In the genomic region with DNA sequence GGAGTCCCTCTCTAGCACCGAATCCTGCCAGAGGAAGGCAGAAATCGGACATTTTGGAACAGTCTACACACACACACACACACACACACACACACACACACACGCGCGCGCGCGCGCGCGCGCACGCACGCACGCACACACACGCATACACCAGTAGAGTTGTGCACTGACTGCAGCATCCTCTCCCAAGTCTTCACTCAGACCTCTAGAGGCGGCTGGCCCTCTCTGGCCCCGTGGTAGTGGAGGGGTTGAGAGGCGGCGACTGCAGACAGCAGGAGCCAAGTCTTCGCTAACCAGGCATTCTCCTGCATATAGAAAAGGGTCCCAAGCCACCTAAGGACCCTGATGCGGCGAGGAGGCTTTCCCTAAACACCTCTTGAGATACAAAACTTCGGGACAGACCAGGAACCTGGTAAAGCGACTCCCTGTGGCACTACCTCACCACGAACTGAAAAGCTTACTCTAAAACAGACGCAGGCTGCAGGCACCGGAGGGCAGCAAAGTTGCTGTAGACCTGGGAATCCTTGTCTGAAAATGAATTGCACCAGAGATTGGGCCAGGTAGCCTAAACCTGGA, we compare ENCODE assay signal across 9 mouse cellular contexts. TPM values are rescaled to one million over a fixed set of nuclear protein-coding genes. Genes with fewer than 3 reads are reported as not detected.
A peak's percentile ranks its signal among the peaks of the same experiment; 100 is the strongest.
DNase-seq lines count a peak whose midpoint lies in the region; ATAC-seq and TF ChIP-seq lines count a peak whose summit lies in the region.
"Had no signal": no experiment of that assay in that cellular context is flagged by ENCODE, and none has a peak within 500 bp of the region (broad histone marks: within the 10 kb centered on the region; RNA-seq: fewer than 3 reads in every experiment).

No protein-coding gene starts in this region.

- peaks cover 36% of the 10 kb centered on the region for H3K4me1 ChIP-seq in heart, embryonic 10.5 days
- no peaks in the 10 kb centered on the region for H3K4me1 ChIP-seq in lung, embryonic 14.5 days (ENCODE audit: insufficient read depth)
- no peaks in the 10 kb centered on the region for H3K4me1 ChIP-seq in hindbrain, postnatal 0 days (ENCODE audit: insufficient read depth, low read length)
- H3K4me1 ChIP-seq in neural tube, embryonic 15.5 days, result peaks cover 34% of the 10 kb centered on the region

- no peak overlapping the region for H3K9ac ChIP-seq in lung, embryonic 14.5 days
- H3K9ac ChIP-seq in hindbrain, postnatal 0 days (replicated peaks; ENCODE audit: low read length), result no peak overlapping the region
- H3K9ac ChIP-seq in neural tube, embryonic 15.5 days (replicated peaks), result no peak overlapping the region

- H3K27ac ChIP-seq in heart, embryonic 10.5 days, result no peak overlapping the region
- no peak overlapping the region for H3K27ac ChIP-seq in lung, embryonic 14.5 days (ENCODE audit: low read depth)
- H3K27ac ChIP-seq in hindbrain, postnatal 0 days, result no peak overlapping the region
- H3K27ac ChIP-seq in neural tube, embryonic 15.5 days (replicated peaks), result no peak overlapping the region

- H3K4me2 ChIP-seq in lung, embryonic 14.5 days, result peak overlapping the region; percentile 37; the same call in 1 of the 2 replicates
- peak overlapping the region; percentile 33; the same call in 1 of the 2 replicates for H3K4me2 ChIP-seq in hindbrain, postnatal 0 days (ENCODE audit: low read depth, low read length)
- peak overlapping the region; percentile 35 for H3K4me2 ChIP-seq in neural tube, embryonic 15.5 days

- H3K36me3 ChIP-seq in heart, embryonic 10.5 days, result no peaks in the 10 kb centered on the region
- H3K36me3 ChIP-seq in lung, embryonic 14.5 days (ENCODE audit: insufficient read depth), result no peaks in the 10 kb centered on the region
- H3K36me3 ChIP-seq in hindbrain, postnatal 0 days (ENCODE audit: insufficient read depth, low read length), result no peaks in the 10 kb centered on the region
- no peaks in the 10 kb centered on the region for H3K36me3 ChIP-seq in neural tube, embryonic 15.5 days

- no peak for DNase-seq in heart, embryonic 10.5 days (ENCODE audit: low spot score)
- DNase-seq in heart, postnatal 4 days, result no peak
- peak; percentile 42 for DNase-seq in lung, embryonic 14.5 days
- no peak for DNase-seq in lung, postnatal 25 days (ENCODE audit: low spot score)
- DNase-seq in hindbrain, postnatal 0 days (ENCODE audit: low spot score), result no peak
- no peak for DNase-seq in adrenal gland, adult 18-20 months (ENCODE audit: low spot score in 2 of 2)

- no peak for ATAC-seq in lung, embryonic 14.5 days (ENCODE audit: insufficient read depth)
- peak; percentile 53; the same call in 1 of the 2 replicates for ATAC-seq in hindbrain, postnatal 0 days
- no peak for ATAC-seq in neural tube, embryonic 15.5 days (ENCODE audit: low FRiP score)
- no peak for ATAC-seq in megakaryocyte progenitor cell, adult 5-6 weeks (replicated peaks; ENCODE audit: poor library complexity)

- peaks cover 100% of the 10 kb centered on the region for H3K27me3 ChIP-seq in heart, embryonic 10.5 days (ENCODE audit: insufficient read depth, poor library complexity, severe bottlenecking)
- peaks cover 100% of the 10 kb centered on the region for H3K27me3 ChIP-seq in lung, embryonic 14.5 days (ENCODE audit: insufficient read depth, low read length)
- H3K27me3 ChIP-seq in hindbrain, postnatal 0 days (ENCODE audit: insufficient read depth, low read length), result peaks cover 82% of the 10 kb centered on the region
- H3K27me3 ChIP-seq in neural tube, embryonic 15.5 days (replicated peaks), result peaks cover 92% of the 10 kb centered on the region

- WGBS in heart, embryonic 10.5 days, result under 1% methylated on average over 14 of the region's 28 CpGs
- WGBS in lung, embryonic 14.5 days, result under 1% methylated on average over 27 of the region's 28 CpGs
- WGBS in hindbrain, postnatal 0 days, result under 1% methylated on average over 28 of the region's 28 CpGs
- 2% methylated on average over 19 of the region's 28 CpGs for WGBS in neural tube, embryonic 15.5 days

- H3K9me3 ChIP-seq in heart, embryonic 10.5 days, result no peaks in the 10 kb centered on the region
- no peaks in the 10 kb centered on the region for H3K9me3 ChIP-seq in lung, embryonic 14.5 days (ENCODE audit: low read depth, low read length)
- H3K9me3 ChIP-seq in hindbrain, postnatal 0 days (ENCODE audit: low read length), result no peaks in the 10 kb centered on the region
- no peaks in the 10 kb centered on the region for H3K9me3 ChIP-seq in neural tube, embryonic 15.5 days (replicated peaks)

- peak overlapping the region; percentile 54 for H3K4me3 ChIP-seq in heart, embryonic 10.5 days
- H3K4me3 ChIP-seq in lung, embryonic 14.5 days (ENCODE audit: low read depth, low read length), result peak overlapping the region; percentile 16
- H3K4me3 ChIP-seq in hindbrain, postnatal 0 days (ENCODE audit: low read length), result peak overlapping the region; percentile 8; the same call in 1 of the 2 replicates
- peak overlapping the region; percentile 5; the same call in 1 of the 2 replicates for H3K4me3 ChIP-seq in neural tube, embryonic 15.5 days (replicated peaks)

- 0 out of 2 replicates have a peak, but pooled peaks have one; percentile 10 for TF ChIP-seq CTCF in lung, embryonic 14.5 days (IDR thresholded peaks at IDR 0.05; ENCODE audit: low read depth)
- no peak for TF ChIP-seq CTCF in hindbrain, postnatal 0 days (IDR thresholded peaks at IDR 0.05; ENCODE audit: low read depth)

RNA-seq across cellular contexts. Expression of a gene that starts 0.6 kb away (rescaled TPM):
- polyA plus RNA-seq in heart, embryonic 10.5 days (2016; fragmentation: Nextera tagmentation; extraction: Ambion mirVana), result 0.23 and 1.6 TPM in 2 replicates
- total RNA-seq in heart, postnatal 4 days (2021), result under 1 TPM in 1 of 2 experiments, not detected in 1; 0.14 TPM
- polyA plus RNA-seq in lung, embryonic 14.5 days (2014; fragmentation: Nextera tagmentation; extraction: Ambion mirVana), result not detected in 2 replicates
- not detected in 2 replicates for total RNA-seq in hindbrain, postnatal 0 days (2014; rRNA removed)
- polyA plus RNA-seq in hindbrain, postnatal 0 days (2015; fragmentation: Nextera tagmentation; extraction: Ambion mirVana), result not detected in 2 replicates
- not detected in 2 replicates for polyA plus RNA-seq in neural tube, embryonic 15.5 days (2015; fragmentation: Nextera tagmentation; extraction: Ambion mirVana)
- total RNA-seq in adrenal gland, adult 18-20 months (2021), result not detected
- not detected in 2 replicates for total RNA-seq in megakaryocyte progenitor cell, adult 5-6 weeks (2015)
- total RNA-seq in megakaryocyte progenitor cell, adult 5-6 weeks (2017), result not detected in 2 replicates
- polyA plus RNA-seq: frontal cortex, adult 2 months had no signal

RNA-seq across cellular contexts. Expression of a gene that starts 46.4 kb away (rescaled TPM):
- polyA plus RNA-seq in heart, embryonic 10.5 days (2016; fragmentation: Nextera tagmentation; extraction: Ambion mirVana), result 10.3 and 11.6 TPM in 2 replicates
- 1 to 10 TPM; 3.8 to 5.4 TPM for total RNA-seq in heart, postnatal 4 days (2021)
- polyA plus RNA-seq in lung, embryonic 14.5 days (2014; fragmentation: Nextera tagmentation; extraction: Ambion mirVana), result 9.2 and 9.4 TPM in 2 replicates
- total RNA-seq in hindbrain, postnatal 0 days (2014; rRNA removed), result 8.2 and 9.2 TPM in 2 replicates
- polyA plus RNA-seq in hindbrain, postnatal 0 days (2015; fragmentation: Nextera tagmentation; extraction: Ambion mirVana), result 3.9 and 5.6 TPM in 2 replicates
- 8.4 and 10.7 TPM in 2 replicates for polyA plus RNA-seq in neural tube, embryonic 15.5 days (2015; fragmentation: Nextera tagmentation; extraction: Ambion mirVana)
- total RNA-seq in adrenal gland, adult 18-20 months (2021), result 1 to 10 TPM; 5.5 to 6.6 TPM
- total RNA-seq in megakaryocyte progenitor cell, adult 5-6 weeks (2015), result 6.7 and 9.1 TPM in 2 replicates
- total RNA-seq in megakaryocyte progenitor cell, adult 5-6 weeks (2017), result 12.6 and 14.4 TPM in 2 replicates
